Mouse (Mus musculus) stomach, embryonic 15.5 days (tissue): ENCODE results near the gene Nsun3. TPM values are rescaled to one million over a fixed set of nuclear protein-coding genes. Genes with fewer than 3 reads are reported as not detected.

Experiments used
- ATAC-seq: fragments of 200-750 bp; cut with Nextera tagmentation; 2 replicates; pipeline ENCODE4 v1.8.0; 2017; ENCODE audit warnings: low read depth, moderate number of reproducible peaks, moderate TSS enrichment; ENCODE audit not compliant: insufficient read depth, low FRiP score
- H3K27ac ChIP-seq: fragments of 300-500 bp; sonication (generic); 2 replicates; pipeline ENCODE4 v1.5.1; 2015; ENCODE audit warnings: mild to moderate bottlenecking, inconsistent platforms
- H3K27me3 ChIP-seq: fragments of 300-500 bp; sonication (generic); replicated peaks from 2 replicates; pipeline ENCODE4 v1.6.1; 2015; ENCODE audit warnings: inconsistent platforms
- H3K36me3 ChIP-seq: fragments of 300-500 bp; sonication (generic); 2 replicates; pipeline ENCODE4 v1.6.1; 2015; ENCODE audit warnings: inconsistent platforms
- H3K4me1 ChIP-seq: fragments of 300-500 bp; sonication (generic); 2 replicates; pipeline ENCODE4 v1.6.1; 2015; ENCODE audit warnings: inconsistent platforms
- H3K4me2 ChIP-seq: fragments of 300-500 bp; sonication (generic); 2 replicates; pipeline ENCODE4 v1.6.1; 2015; ENCODE audit warnings: mild to moderate bottlenecking, inconsistent platforms
- H3K4me3 ChIP-seq: fragments of 300-500 bp; sonication (generic); replicated peaks from 2 replicates; pipeline ENCODE4 v1.5.1; 2015; ENCODE audit warnings: inconsistent platforms
- H3K9ac ChIP-seq: fragments of 300-500 bp; sonication (generic); 2 replicates; pipeline ENCODE4 v1.6.1; 2015; ENCODE audit warnings: inconsistent platforms
- H3K9me3 ChIP-seq: fragments of 300-500 bp; sonication (generic); 2 replicates; pipeline ENCODE4 v1.6.1; 2016; ENCODE audit warnings: inconsistent platforms
- WGBS: fragments of 180-500 bp; shearing (Covaris S2); methylation state at CpG from one replicate; pipeline ENCODE4 v1.1.7; 2015; 5-methylcytosine and 5-hydroxymethylcytosine counted together
- polyA plus RNA-seq: library from polyadenylated mRNA; unstranded; fragments of >200 nt; fragmentation: Nextera tagmentation; extraction: Ambion mirVana; gene quantifications from 2 replicates; pipeline ENCODE4 v1.2.1, GENCODE M21; 2015

Gene Nsun3
- polyA plus RNA-seq, 1 experiment from 2014 or later, result 8.9 TPM

DNA sequence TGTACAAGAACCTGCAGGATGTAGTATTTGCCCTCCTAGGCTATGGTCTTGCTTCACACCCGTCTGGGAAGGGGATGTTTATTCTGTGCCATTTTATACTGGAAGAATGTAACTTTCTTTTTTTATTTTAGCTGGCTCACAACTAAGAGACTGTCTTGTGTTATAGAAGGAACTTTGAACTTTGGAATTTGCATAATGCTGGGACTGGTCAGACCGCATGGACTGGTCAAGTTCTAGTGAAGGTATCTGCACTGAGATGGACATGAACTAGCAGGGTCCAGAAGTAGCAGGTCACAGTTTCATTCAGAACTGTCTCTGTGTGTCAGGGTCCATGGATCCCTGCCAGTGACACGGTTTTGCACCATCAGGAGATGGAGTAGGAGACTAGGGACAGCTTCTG is 13.2 kb upstream of the Nsun3 start:
- no peaks in the 10 kb centered on the region for H3K4me1 ChIP-seq
- 68% methylated on average over 3 of the region's 3 CpGs for WGBS
- no peak overlapping the region for H3K27ac ChIP-seq
- no peak overlapping the region for H3K9ac ChIP-seq
- H3K27me3 ChIP-seq, result no peaks in the 10 kb centered on the region
- ATAC-seq, result 0 out of 2 replicates have a peak, but pooled peaks have one; percentile 14
- H3K4me2 ChIP-seq, result no peak overlapping the region
- H3K9me3 ChIP-seq, result no peaks in the 10 kb centered on the region
- no peak overlapping the region for H3K4me3 ChIP-seq
- no peaks in the 10 kb centered on the region for H3K36me3 ChIP-seq

DNA sequence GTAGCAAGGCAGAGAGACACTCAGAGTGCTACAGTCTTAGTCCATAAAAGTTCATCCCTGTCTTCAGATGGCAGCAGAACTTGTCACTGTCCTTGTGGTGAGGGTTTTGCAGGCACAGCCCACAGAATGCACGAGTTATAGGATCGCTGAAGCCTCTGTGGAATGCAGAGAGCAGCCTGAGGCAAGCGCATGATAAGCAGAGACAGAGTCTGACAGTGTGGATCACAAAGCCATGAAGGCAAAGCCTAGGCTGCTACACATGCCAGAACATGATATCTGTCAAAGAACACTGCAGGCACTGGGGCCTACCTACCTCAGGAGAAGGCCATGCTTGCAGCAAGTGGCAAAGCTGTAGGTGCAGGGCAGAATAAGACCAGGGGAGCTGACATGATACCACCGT is 12.8 kb upstream of the Nsun3 start:
- 75% methylated on average over 4 of the region's 4 CpGs for WGBS
- H3K9me3 ChIP-seq, result no peaks in the 10 kb centered on the region
- H3K4me2 ChIP-seq, result no peak overlapping the region
- no peak overlapping the region for H3K27ac ChIP-seq
- H3K4me1 ChIP-seq, result no peaks in the 10 kb centered on the region
- ATAC-seq, result peak; percentile 50; the same call in 1 of the 2 replicates
- no peaks in the 10 kb centered on the region for H3K36me3 ChIP-seq
- no peak overlapping the region for H3K9ac ChIP-seq
- no peaks in the 10 kb centered on the region for H3K27me3 ChIP-seq
- no peak overlapping the region for H3K4me3 ChIP-seq

DNA sequence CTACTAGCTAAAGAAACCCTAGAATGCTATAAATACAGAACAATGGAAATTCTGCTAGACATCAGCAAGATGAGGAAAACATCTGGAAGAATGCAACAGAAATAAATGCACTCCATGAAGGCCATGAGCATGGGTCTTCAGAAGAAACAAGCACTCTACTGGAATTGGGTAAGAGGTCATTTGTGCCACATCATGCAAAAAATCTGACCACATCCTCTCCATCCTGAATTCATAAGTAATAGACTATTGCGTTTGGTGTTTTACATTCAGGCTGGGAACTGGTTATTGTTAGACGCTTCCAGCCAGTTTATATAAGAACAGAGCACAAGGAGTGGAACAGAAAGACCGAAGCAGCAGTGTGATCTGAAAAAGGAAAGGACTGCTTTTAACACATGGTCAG is 12.2 kb upstream of the Nsun3 start:
- no peak for ATAC-seq
- H3K9ac ChIP-seq, result no peak overlapping the region
- no peaks in the 10 kb centered on the region for H3K4me1 ChIP-seq
- H3K36me3 ChIP-seq, result no peaks in the 10 kb centered on the region
- H3K27me3 ChIP-seq, result no peaks in the 10 kb centered on the region
- no peak overlapping the region for H3K4me3 ChIP-seq
- H3K9me3 ChIP-seq, result no peaks in the 10 kb centered on the region
- WGBS, result 86% methylated on average over 3 of the region's 3 CpGs
- no peak overlapping the region for H3K27ac ChIP-seq
- H3K4me2 ChIP-seq, result no peak overlapping the region

DNA sequence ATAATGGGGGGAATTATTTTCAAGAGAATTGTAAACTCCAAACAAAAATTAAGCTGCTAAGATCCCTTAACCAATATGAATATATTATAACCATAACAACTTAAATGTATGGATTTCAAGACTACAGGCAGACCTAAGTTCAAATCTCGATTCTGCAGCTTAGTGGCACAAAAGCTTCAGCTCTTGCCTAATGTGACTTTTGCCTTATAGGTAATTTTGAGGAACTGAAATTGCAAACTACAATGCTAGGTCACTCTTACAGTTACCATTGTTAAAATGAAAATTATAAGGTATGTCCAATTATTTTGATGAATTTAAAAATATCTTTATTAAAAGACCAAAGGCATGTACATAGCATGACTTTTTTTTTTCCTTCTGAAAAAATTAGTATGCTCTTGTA is 10.0 kb upstream of the Nsun3 start:
- H3K36me3 ChIP-seq, result no peaks in the 10 kb centered on the region
- H3K4me2 ChIP-seq, result no peak overlapping the region
- H3K4me1 ChIP-seq, result no peaks in the 10 kb centered on the region
- no peak for ATAC-seq
- H3K9me3 ChIP-seq, result no peaks in the 10 kb centered on the region
- H3K27ac ChIP-seq, result no peak overlapping the region
- H3K4me3 ChIP-seq, result no peak overlapping the region
- 77% methylated on average over 1 of the region's 1 CpGs for WGBS
- no peaks in the 10 kb centered on the region for H3K27me3 ChIP-seq
- H3K9ac ChIP-seq, result no peak overlapping the region

DNA sequence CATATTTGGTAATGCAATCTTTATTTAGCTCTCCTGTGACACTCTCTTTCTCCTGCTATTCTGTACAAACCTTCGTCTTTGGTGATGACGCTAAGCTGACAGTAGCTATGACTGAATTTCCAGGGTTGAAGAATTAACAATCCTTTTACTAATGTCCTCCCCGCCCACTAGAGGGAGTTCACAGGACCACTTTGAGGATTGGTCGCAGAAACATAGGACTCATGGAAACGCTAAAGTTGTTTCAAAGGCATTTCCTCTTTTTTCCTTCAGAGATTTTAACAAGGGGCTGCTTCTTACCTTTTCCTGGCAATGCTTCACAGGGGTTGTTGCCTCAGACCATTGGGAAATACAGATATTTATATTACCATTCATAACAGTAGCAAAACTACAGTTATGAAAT is 4.4 kb downstream of the Nsun3 start:
- Histone ChIP-seq H3K27ac (no peak overlapping the region), H3K4me3 (no peak overlapping the region), H3K9ac (no peak overlapping the region), H3K27me3 (no peaks in the 10 kb centered on the region), H3K36me3 (0 out of 2 replicates have a peak, but pooled peaks cover 5% of the 10 kb centered on the region), H3K4me2 (no peak overlapping the region), H3K9me3 (no peaks in the 10 kb centered on the region), H3K4me1 (peaks cover 4% of the 10 kb centered on the region; the same call in 1 of the 2 replicates)
- 49% methylated on average over 5 of the region's 5 CpGs for WGBS
- ATAC-seq, result no peak

DNA sequence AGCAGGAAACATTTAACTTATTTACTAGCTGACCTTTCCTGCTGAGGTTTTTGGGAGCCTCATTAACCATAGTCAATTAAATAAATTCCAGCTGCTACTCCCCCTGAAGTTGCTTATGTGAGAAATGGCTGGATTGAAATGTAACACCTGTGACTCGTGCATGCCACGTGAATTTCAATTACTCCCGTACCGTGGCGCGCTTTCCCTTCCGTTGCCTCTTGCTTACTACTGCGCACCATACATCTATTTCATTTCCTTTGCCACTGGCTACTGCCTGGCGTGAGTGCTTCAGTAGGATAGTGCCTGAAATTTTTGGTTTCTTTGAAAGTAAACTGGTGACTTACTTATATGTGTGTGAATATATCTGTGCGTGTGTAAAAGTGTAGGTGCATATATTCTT is 8.3 kb downstream of the Nsun3 start:
- H3K27ac ChIP-seq, result no peak overlapping the region
- no peaks in the 10 kb centered on the region for H3K9me3 ChIP-seq
- H3K36me3 ChIP-seq, result 0 out of 2 replicates have a peak, but pooled peaks cover 5% of the 10 kb centered on the region
- ATAC-seq, result no peak
- H3K27me3 ChIP-seq, result no peaks in the 10 kb centered on the region
- H3K4me1 ChIP-seq, result no peaks in the 10 kb centered on the region
- H3K9ac ChIP-seq, result no peak overlapping the region
- no peak overlapping the region for H3K4me2 ChIP-seq
- 65% methylated on average over 10 of the region's 10 CpGs for WGBS
- no peak overlapping the region for H3K4me3 ChIP-seq

DNA sequence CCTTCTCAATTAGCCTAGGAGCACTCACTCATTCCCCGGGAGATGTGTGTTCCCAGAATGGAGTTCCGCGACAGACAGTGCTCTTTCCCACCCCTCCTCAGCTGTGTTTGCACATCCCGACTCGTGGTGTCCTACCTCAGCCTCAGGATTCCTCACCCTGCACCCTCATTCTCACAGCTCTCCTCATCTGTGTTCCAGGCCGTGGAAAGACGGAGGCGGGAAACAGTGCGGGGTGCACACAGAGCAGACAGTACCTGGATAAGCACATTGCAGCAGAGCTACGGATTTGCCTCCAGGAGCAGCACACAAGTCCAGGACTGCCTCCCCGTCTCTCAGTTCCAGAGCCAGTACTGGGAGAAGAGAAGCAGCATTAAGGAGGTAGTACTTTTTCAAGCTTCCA is 10.6 kb downstream of the Nsun3 start:
- no peaks in the 10 kb centered on the region for H3K9me3 ChIP-seq
- no peaks in the 10 kb centered on the region for H3K4me1 ChIP-seq
- H3K27me3 ChIP-seq, result no peaks in the 10 kb centered on the region
- H3K36me3 ChIP-seq, result no peaks in the 10 kb centered on the region
- no peak for ATAC-seq
- H3K4me2 ChIP-seq, result no peak overlapping the region
- H3K4me3 ChIP-seq, result no peak overlapping the region
- no peak overlapping the region for H3K9ac ChIP-seq
- no peak overlapping the region for H3K27ac ChIP-seq
- 83% methylated on average over 11 of the region's 11 CpGs for WGBS

DNA sequence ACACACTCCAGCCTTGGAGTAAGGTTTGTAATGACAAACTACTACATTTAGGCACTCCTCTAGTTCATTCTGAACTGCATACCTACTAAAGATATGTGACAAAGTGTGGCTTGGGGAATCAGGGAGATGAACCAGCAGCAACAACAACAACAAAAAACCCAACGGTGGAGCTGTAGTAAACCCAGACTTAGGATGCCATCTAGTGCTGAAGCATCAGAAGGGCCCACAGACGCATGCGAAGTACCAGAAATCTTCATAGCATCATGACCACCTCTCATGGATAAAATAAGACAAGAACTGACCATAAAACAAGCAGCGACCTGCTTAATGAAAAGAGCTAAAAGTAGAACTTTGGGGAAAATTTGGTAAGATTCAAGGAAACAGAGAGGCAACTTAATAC is 13.2 kb downstream of the Nsun3 start:
- Histone ChIP-seq H3K36me3 (no peaks in the 10 kb centered on the region), H3K4me2 (no peak overlapping the region), H3K9ac (no peak overlapping the region), H3K9me3 (no peaks in the 10 kb centered on the region), H3K4me3 (no peak overlapping the region), H3K27ac (no peak overlapping the region), H3K27me3 (no peaks in the 10 kb centered on the region), H3K4me1 (no peaks in the 10 kb centered on the region)
- ATAC-seq, result no peak
- 78% methylated on average over 4 of the region's 4 CpGs for WGBS

DNA sequence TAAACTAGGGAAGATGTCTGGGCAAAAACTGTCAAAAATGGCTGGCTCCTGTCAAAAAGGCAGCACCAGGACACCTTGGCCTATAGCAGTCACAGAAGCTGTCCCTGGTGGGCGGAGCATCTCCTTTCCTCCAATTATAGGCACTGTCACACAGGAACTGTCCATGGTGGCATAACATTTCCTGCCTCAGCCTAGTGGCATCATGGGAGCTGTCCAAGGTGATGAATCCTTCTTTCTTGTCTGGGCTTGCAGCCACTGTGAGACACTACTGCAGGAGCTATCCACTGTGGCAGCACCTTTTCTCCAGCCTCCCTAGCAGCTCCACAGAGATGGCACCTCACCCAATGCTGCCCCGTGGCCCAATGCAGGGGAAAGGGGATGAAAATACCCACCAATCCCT is 28.3 kb downstream of the Nsun3 start:
- no peak overlapping the region for H3K27ac ChIP-seq
- no peak overlapping the region for H3K4me2 ChIP-seq
- no peak overlapping the region for H3K4me3 ChIP-seq
- no peak overlapping the region for H3K9ac ChIP-seq
- H3K27me3 ChIP-seq, result no peaks in the 10 kb centered on the region
- ATAC-seq, result peak; percentile 22; the same call in 1 of the 2 replicates
- H3K4me1 ChIP-seq, result no peaks in the 10 kb centered on the region
- H3K9me3 ChIP-seq, result peaks cover 3% of the 10 kb centered on the region; the same call in 1 of the 2 replicates
- WGBS, result 93% methylated on average over 2 of the region's 2 CpGs
- no peaks in the 10 kb centered on the region for H3K36me3 ChIP-seq

DNA sequence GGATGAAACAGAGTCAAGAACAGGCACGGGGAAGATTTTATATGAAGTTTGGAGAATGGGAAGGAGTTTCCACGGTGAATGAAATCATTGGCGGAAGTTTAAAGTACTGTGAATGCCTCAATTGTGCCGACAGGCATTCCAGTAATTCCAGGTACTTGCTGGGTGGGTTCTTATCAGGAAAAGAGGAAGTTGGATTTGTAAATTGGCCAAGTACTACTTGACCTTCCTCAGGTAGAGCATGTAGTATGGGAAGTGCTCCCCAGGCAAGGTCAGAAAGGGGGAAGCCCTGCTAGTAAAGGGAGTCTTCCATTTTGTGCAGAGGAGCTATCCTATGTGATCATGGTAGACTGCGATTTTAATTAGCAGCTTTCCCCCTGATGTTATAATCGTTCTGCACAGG is 31.3 kb downstream of the Nsun3 start:
- no peak overlapping the region for H3K4me2 ChIP-seq
- no peak for ATAC-seq
- H3K4me3 ChIP-seq, result no peak overlapping the region
- H3K9me3 ChIP-seq, result peaks cover 3% of the 10 kb centered on the region; the same call in 1 of the 2 replicates
- H3K27ac ChIP-seq, result no peak overlapping the region
- no peaks in the 10 kb centered on the region for H3K27me3 ChIP-seq
- no peaks in the 10 kb centered on the region for H3K36me3 ChIP-seq
- H3K9ac ChIP-seq, result no peak overlapping the region
- H3K4me1 ChIP-seq, result no peaks in the 10 kb centered on the region
- 87% methylated on average over 6 of the region's 6 CpGs for WGBS

DNA sequence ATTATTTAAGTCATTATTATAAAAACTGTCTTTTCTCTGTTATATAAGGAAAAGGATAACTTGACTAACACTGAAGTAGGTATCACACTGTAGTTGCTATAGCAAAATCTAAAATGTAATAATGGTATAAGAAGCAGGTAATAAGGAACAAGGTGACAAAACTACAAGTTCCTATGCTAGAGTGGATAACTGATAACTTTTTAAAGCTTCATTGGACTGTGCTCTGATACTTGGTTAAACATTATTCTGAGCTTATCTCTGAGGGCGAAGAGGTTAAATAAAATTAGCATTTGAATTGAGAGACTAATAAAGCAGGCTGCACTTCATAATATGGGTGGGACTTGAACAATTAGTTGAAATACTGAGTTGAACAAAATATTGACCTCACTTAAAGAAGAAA is 33.0 kb downstream of the Nsun3 start:
- WGBS, result 85% methylated on average over 1 of the region's 1 CpGs
- Histone ChIP-seq H3K27me3 (no peaks in the 10 kb centered on the region), H3K9ac (no peak overlapping the region), H3K36me3 (no peaks in the 10 kb centered on the region), H3K9me3 (peaks cover 3% of the 10 kb centered on the region; the same call in 1 of the 2 replicates), H3K4me1 (no peaks in the 10 kb centered on the region), H3K4me3 (no peak overlapping the region), H3K4me2 (no peak overlapping the region), H3K27ac (no peak overlapping the region)
- ATAC-seq, result no peak

DNA sequence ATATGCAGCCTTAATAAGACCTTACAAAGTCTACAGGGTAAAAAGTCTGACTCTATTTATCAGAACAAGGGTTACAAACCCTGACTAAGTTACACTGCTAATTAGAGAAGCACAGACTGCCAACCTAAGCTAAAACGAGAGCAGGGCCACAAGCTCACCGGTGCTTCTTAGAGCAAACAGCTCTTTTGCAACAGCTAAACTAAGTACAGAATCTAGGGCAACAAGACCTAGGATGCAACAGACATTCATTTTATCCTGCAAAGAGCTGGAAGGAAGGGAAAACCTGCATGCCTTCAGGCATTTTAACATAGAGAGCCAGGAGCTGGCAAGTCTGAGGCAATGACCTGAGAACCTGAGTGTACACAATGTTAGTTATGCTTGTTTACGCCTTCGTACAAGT is 33.5 kb downstream of the Nsun3 start:
- no peak for ATAC-seq
- H3K9me3 ChIP-seq, result no peaks in the 10 kb centered on the region
- no peaks in the 10 kb centered on the region for H3K36me3 ChIP-seq
- H3K27me3 ChIP-seq, result no peaks in the 10 kb centered on the region
- no peak overlapping the region for H3K4me2 ChIP-seq
- no peak overlapping the region for H3K27ac ChIP-seq
- no peaks in the 10 kb centered on the region for H3K4me1 ChIP-seq
- no peak overlapping the region for H3K9ac ChIP-seq
- H3K4me3 ChIP-seq, result no peak overlapping the region
- WGBS, result 82% methylated on average over 4 of the region's 4 CpGs

DNA sequence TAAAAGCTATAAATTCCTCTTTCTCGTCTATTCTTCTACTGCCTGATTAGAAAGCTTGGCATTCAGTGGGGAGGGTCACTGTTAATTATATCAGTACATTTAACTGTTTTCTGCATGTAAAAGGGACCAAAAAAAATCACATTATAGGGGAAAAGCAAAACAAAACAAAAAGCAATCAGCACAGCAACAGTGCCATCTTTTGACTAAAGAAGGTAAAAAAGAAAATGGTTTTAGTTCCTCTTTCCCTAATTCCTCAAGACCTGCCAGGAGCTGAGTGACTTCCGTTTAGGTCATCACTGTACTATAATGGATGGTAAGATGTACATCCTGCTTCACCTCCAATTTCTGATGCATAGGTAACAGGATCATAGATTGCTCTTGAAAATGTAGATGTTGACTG is 40.7 kb downstream of the Nsun3 start:
- Histone ChIP-seq H3K27me3 (no peaks in the 10 kb centered on the region), H3K36me3 (no peaks in the 10 kb centered on the region), H3K27ac (no peak overlapping the region), H3K4me3 (no peak overlapping the region), H3K4me2 (no peak overlapping the region), H3K9me3 (no peaks in the 10 kb centered on the region), H3K4me1 (no peaks in the 10 kb centered on the region), H3K9ac (no peak overlapping the region)
- ATAC-seq, result no peak
- 72% methylated on average over 2 of the region's 2 CpGs for WGBS
